Mouse (Mus musculus) neural tube, embryonic 15.5 days (tissue): Measurements from ENCODE around the gene Rab13. TPM values are rescaled to one million over a fixed set of nuclear protein-coding genes. Genes with fewer than 3 reads are reported as not detected.
A peak's percentile ranks its signal among the peaks of the same experiment; 100 is the strongest.
"Not testable (repeated sequence)": the region's sequence is repeated elsewhere in the genome, so short reads cannot be mapped to it uniquely, and the experiment has no call there.

Experiments
- ATAC-seq: fragments of 200-750 bp; cut with Nextera tagmentation; 2 replicates; pipeline ENCODE4 v1.8.0; 2017; ENCODE audit warnings: mild to moderate bottlenecking, moderate TSS enrichment, moderate library complexity; ENCODE audit not compliant: low FRiP score
- H3K27ac ChIP-seq: fragments of 300-500 bp; sonication (generic); replicated peaks from 2 replicates; pipeline ENCODE4 v1.5.1; 2015; ENCODE audit warnings: mild to moderate bottlenecking, inconsistent platforms
- H3K27me3 ChIP-seq: fragments of 300-500 bp; sonication (generic); replicated peaks from 2 replicates; pipeline ENCODE4 v1.6.1; 2015; ENCODE audit warnings: inconsistent platforms
- H3K36me3 ChIP-seq: fragments of 300-500 bp; sonication (generic); 2 replicates; pipeline ENCODE4 v1.6.1; 2015; ENCODE audit warnings: inconsistent platforms
- H3K4me1 ChIP-seq: fragments of 300-500 bp; sonication (generic); 2 replicates; pipeline ENCODE4 v1.6.1; 2015; ENCODE audit warnings: inconsistent platforms
- H3K4me2 ChIP-seq: fragments of 300-500 bp; sonication (generic); 2 replicates; pipeline ENCODE4 v1.6.1; 2015; ENCODE audit warnings: inconsistent platforms, mild to moderate bottlenecking, moderate library complexity
- H3K4me3 ChIP-seq: fragments of 300-500 bp; sonication (generic); replicated peaks from 2 replicates; pipeline ENCODE4 v1.5.1; 2015; ENCODE audit warnings: mild to moderate bottlenecking, inconsistent platforms
- H3K9ac ChIP-seq: fragments of 300-500 bp; sonication (generic); replicated peaks from 2 replicates; pipeline ENCODE4 v1.6.1; 2015; ENCODE audit warnings: mild to moderate bottlenecking, inconsistent platforms
- H3K9me3 ChIP-seq: fragments of 300-500 bp; sonication (generic); replicated peaks from 2 replicates; pipeline ENCODE4 v1.6.1; 2016; ENCODE audit warnings: inconsistent platforms
- WGBS: fragments of 180-500 bp; shearing (Covaris S2); methylation state at CpG from one replicate; pipeline ENCODE4 v1.1.7; 2015; ENCODE audit warnings: mixed read lengths; 5-methylcytosine and 5-hydroxymethylcytosine counted together
- polyA plus RNA-seq: library from polyadenylated mRNA; unstranded; fragments of >200 nt; fragmentation: Nextera tagmentation; extraction: Ambion mirVana; gene quantifications from 2 replicates; pipeline ENCODE4 v1.2.1, GENCODE M21; 2015

The Rab13 gene
- polyA plus RNA-seq, 1 experiment from 2014 or later = 23.1 TPM

GRCm38 (mm10) chr3:90252659-90253058 lies 39.2 kb downstream of the Rab13 start:
- H3K9me3 ChIP-seq, H3K27me3 ChIP-seq, H3K4me3 ChIP-seq, H3K27ac ChIP-seq, H3K4me2 ChIP-seq, H3K9ac ChIP-seq, ATAC-seq: not testable (repeated sequence)
- Histone ChIP-seq H3K36me3 (peaks cover 17% of the 10 kb centered on the region), H3K4me1 (peaks cover 45% of the 10 kb centered on the region)
- 92% methylated on average over 2 of the region's 2 CpGs for WGBS

DNA sequence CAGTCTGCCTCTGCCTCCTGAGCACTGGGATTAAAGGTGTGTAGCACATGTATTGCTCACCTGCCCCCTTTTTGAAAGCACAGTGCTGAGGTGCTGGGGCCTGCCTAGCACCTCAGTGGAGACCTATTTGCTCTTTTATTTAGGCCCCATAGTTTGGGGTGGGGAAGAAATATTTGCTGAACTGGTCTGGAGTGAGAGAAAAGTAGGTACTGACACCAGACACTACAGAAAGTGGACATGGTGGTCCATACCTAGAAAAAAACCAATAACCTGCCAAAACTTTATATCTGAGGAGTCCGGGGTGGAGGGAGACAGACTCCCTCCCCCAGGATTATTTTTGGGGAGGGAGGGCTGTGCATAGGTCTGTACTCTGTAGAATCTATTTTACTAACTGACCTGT lies 39.7 kb downstream of the Rab13 start:
- peak; percentile 2; the same call in 1 of the 2 replicates for ATAC-seq
- H3K27me3 ChIP-seq, H3K27ac ChIP-seq, H3K9me3 ChIP-seq, H3K9ac ChIP-seq: not testable (repeated sequence)
- Histone ChIP-seq H3K4me3 (peak overlapping the region; percentile 69; the same call in 1 of the 2 replicates), H3K36me3 (peaks cover 17% of the 10 kb centered on the region), H3K4me1 (peaks cover 45% of the 10 kb centered on the region), H3K4me2 (peak overlapping the region; percentile 81)
- WGBS = 78% methylated on average over 1 of the region's 1 CpGs

DNA sequence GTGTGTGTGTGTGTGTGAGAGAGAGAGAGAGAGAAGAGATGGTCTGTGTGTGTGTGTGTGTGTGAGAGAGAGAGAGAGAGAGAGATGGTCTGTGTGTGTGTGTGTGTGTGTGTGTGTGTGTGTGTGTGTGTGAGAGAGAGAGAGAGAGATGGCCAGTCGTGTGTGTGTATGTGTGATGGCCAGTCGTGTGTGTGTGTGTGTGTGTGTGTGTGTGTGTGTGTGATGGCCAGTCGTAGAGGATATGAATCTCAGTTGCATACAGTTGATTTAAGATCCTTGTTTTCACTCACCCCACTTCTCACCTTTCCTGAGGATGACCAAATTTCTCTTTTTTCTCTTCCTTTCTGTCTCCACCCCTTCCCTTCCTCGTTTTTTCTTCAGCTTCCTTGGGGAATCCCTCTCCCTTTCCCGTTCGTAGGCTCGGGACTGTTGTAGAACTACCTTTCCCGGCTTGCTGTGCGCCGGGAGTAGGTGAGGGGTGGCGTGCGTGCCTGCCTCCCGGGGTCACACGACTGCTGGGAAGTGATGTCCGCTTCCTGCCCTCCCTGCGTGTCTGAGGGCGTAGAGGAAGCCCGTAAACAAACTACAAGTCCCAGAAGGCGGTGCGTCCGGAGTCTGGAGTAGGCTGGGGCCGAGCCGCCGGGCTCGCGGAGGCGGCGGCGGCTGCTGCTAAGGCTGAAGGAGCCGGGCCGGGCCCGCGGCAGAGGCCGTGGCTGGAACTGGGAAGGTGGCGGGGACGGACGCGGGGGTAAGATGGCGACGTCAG lies 40.3 kb downstream of the Rab13 start, which contains the start of gene Crtc2:
TSS of gene Crtc2 (plus strand) at position 511 of the 766 bp plus-strand sequence.
- peak; percentile 96 for ATAC-seq
- under 1% methylated on average over 39 of the region's 40 CpGs for WGBS

DNA sequence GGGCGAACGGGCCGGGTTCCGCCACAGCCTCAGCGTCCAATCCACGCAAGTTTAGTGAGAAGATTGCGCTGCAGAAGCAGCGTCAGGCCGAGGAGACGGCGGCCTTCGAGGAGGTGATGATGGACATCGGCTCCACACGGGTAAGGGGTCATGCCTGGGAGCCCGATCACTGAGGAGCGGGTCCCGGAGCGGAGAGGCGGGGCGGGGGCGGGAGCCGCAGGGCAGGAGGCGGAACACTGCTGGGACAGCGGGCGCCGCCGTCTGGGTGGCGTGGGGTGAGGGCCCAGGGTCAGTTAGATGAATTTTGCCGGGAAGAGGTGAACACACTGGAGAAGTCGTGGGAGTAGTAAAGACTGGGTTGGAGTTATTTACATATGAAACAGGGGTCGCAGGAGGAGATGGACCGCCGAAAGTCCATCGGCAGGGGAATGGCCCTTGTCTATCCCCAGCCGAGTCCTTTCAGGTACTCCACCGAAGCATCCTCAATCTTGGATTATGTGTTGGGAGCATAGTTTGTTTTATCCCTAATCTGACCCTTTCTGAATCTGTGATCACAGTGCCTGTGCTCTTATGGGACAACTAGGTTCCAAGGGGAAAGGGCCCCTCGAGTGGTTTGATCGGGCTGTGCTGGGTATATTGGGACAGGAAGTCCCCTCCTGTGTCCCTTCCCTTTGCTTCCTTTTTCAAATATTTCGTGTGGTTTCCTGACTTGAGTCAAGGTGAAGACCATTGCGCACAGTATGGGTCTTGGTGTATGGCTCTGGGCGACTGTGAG lies 41.1 kb downstream of the Rab13 start:
- Histone ChIP-seq H3K4me3 (peak overlapping the region; percentile 69), H3K4me1 (peaks cover 31% of the 10 kb centered on the region), H3K27me3 (no peaks in the 10 kb centered on the region), H3K4me2 (peak overlapping the region; percentile 81), H3K27ac (peak overlapping the region; percentile 86), H3K9ac (peak overlapping the region; percentile 84), H3K36me3 (peaks cover 30% of the 10 kb centered on the region), H3K9me3 (no peaks in the 10 kb centered on the region)
- 1% methylated on average over 41 of the region's 41 CpGs for WGBS
- ATAC-seq = peak; percentile 61

More for the DNA sequence above, 40.3 kb downstream of the Rab13 start, which contains the start of gene Crtc2:
- H3K4me2 ChIP-seq = peak within 1 kb of the TSS; percentile 81
- H3K27ac ChIP-seq = peak within 1 kb of the TSS; percentile 86
- peaks cover 23% of the 10 kb centered on the region for H3K36me3 ChIP-seq
- H3K4me1 ChIP-seq = peaks cover 38% of the 10 kb centered on the region
- no peaks in the 10 kb centered on the region for H3K9me3 ChIP-seq
- no peaks in the 10 kb centered on the region for H3K27me3 ChIP-seq
- peak within 1 kb of the TSS; percentile 69 for H3K4me3 ChIP-seq
- H3K9ac ChIP-seq = peak within 1 kb of the TSS; percentile 84

DNA sequence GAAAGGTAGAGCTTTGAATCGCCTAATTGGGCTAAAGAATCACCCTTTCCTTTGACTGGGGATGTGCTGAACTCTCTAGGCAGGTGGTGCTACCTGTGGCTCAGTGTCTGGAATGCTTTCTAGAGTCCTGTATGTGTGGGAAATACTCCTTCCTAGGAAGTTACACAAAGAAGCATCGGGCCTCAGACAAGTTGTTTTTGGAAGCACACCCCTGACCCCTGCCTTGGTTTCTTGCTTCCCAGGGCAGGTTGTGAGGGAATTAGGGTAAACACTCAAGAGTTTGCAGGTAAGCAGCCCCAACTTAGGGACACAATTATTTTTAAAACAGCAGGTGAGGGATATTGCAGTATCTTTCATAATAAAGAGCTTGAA lies 41.7 kb downstream of the Rab13 start:
- Histone ChIP-seq H3K9me3 (no peaks in the 10 kb centered on the region), H3K36me3 (peaks cover 36% of the 10 kb centered on the region), H3K4me3 (peak overlapping the region; percentile 69), H3K27ac (peak overlapping the region; percentile 86), H3K9ac (peak overlapping the region; percentile 84), H3K4me1 (peaks cover 31% of the 10 kb centered on the region), H3K27me3 (no peaks in the 10 kb centered on the region), H3K4me2 (peak overlapping the region; percentile 81)
- ATAC-seq = no peak
- 26% methylated on average over 2 of the region's 2 CpGs for WGBS

DNA sequence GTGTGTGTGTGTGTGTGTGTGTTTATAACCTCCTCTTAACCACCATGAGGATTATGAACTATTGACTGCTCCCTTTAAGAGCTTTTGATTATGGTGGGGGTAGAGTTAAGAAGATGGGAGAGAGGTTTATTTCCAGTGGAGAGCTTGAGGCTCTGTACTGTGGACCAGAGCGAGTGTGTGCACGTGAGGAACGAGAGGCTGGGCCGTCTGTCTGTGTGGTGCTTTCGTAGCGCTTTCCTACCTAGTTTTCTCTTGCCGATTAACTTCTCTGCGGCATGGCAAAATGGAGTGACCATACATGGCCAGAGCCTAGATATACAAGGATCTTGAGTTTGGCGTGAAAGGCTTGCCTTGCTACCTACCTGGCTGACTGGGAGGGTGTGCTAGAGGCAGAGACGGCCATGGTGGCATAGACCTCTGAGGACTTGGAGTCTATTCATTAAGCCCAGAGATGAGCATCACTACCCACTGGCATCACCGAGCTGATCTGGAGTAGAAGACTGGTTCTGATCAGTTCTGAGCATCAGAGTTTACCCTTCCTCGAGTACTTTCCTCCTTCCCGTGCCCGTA lies 42.4 kb downstream of the Rab13 start:
- Histone ChIP-seq H3K4me2 (peak overlapping the region; percentile 81), H3K4me3 (peak overlapping the region; percentile 4; the same call in 1 of the 2 replicates), H3K36me3 (peaks cover 42% of the 10 kb centered on the region), H3K27ac (no peak overlapping the region), H3K9me3 (no peaks in the 10 kb centered on the region), H3K27me3 (no peaks in the 10 kb centered on the region), H3K9ac (peak overlapping the region; percentile 17; the same call in 1 of the 2 replicates), H3K4me1 (peaks cover 26% of the 10 kb centered on the region)
- 94% methylated on average over 14 of the region's 14 CpGs for WGBS
- no peak for ATAC-seq

- WGBS = 90% methylated on average over 19 of the region's 19 CpGs
- no peak for ATAC-seq
- Histone ChIP-seq H3K9me3 (no peaks in the 10 kb centered on the region), H3K27me3 (no peaks in the 10 kb centered on the region), H3K4me1 (peaks cover 24% of the 10 kb centered on the region), H3K36me3 (peaks cover 43% of the 10 kb centered on the region), H3K27ac (no peak overlapping the region), H3K4me3 (no peak overlapping the region), H3K9ac (no peak overlapping the region), H3K4me2 (no peak overlapping the region)
These were observed 43.4 kb downstream of the Rab13 start for GRCm38 (mm10) chr3:90256731-90257530.

GRCm38 (mm10) chr3:90258521-90258920 lies 45.0 kb downstream of the Rab13 start:
- ATAC-seq = no peak
- Histone ChIP-seq H3K4me1 (peaks cover 20% of the 10 kb centered on the region), H3K9me3 (no peaks in the 10 kb centered on the region), H3K9ac (no peak overlapping the region), H3K4me3 (no peak overlapping the region), H3K4me2 (no peak overlapping the region), H3K36me3 (peaks cover 58% of the 10 kb centered on the region), H3K27ac (no peak overlapping the region), H3K27me3 (no peaks in the 10 kb centered on the region)
- WGBS = 97% methylated on average over 4 of the region's 4 CpGs

DNA sequence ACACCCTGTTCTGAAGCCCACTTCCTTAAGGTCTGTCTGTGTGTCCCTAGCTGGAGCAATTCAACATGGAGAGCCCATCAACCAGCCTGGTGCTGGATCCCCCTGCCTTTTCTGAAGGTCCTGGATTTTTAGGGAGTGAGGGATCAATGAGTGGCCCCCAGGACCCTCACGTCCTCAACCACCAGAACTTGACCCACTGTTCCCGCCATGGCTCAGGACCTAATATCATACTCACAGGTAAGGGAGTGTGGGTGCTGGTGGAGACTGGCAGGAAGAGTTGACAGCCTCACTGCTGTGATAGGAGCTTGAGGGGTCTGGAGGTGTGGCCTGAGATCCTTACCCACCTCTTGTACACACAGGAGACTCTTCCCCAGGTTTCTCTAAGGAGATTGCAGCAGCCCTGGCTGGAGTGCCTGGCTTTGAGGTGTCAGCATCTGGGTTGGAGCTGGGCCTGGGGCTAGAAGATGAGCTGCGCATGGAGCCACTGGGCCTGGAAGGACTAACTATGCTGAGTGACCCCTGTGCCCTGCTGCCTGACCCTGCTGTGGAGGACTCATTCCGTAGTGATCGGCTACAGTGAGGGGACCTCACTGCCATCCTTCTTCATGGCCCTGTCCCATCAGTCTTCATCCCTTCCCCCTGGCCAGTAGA lies 49.8 kb downstream of the Rab13 start:
- ATAC-seq = no peak
- 93% methylated on average over 5 of the region's 5 CpGs for WGBS
- no peak overlapping the region for H3K9ac ChIP-seq
- no peak overlapping the region for H3K4me2 ChIP-seq
- no peak overlapping the region for H3K4me3 ChIP-seq
- no peak overlapping the region for H3K27ac ChIP-seq
- no peaks in the 10 kb centered on the region for H3K9me3 ChIP-seq
- H3K4me1 ChIP-seq = peaks cover 13% of the 10 kb centered on the region
- peaks cover 62% of the 10 kb centered on the region for H3K36me3 ChIP-seq
- H3K27me3 ChIP-seq = no peaks in the 10 kb centered on the region

- ATAC-seq = no peak
- peak overlapping the region; percentile 89; the same call in 1 of the 2 replicates for H3K9ac ChIP-seq
- H3K27ac ChIP-seq = peak overlapping the region; percentile 97
- peak overlapping the region; percentile 74 for H3K4me2 ChIP-seq
- H3K9me3 ChIP-seq = no peaks in the 10 kb centered on the region
- H3K4me1 ChIP-seq = peaks cover 13% of the 10 kb centered on the region
- peak overlapping the region; percentile 83 for H3K4me3 ChIP-seq
- no peaks in the 10 kb centered on the region for H3K27me3 ChIP-seq
- peaks cover 50% of the 10 kb centered on the region for H3K36me3 ChIP-seq
- WGBS = 35% methylated on average over 10 of the region's 10 CpGs
These were observed 51.2 kb downstream of the Rab13 start for GRCm38 (mm10) chr3:90264687-90265033.
